Comparison of ENCODE assay signal across 8 mouse cellular contexts in the genomic region with DNA sequence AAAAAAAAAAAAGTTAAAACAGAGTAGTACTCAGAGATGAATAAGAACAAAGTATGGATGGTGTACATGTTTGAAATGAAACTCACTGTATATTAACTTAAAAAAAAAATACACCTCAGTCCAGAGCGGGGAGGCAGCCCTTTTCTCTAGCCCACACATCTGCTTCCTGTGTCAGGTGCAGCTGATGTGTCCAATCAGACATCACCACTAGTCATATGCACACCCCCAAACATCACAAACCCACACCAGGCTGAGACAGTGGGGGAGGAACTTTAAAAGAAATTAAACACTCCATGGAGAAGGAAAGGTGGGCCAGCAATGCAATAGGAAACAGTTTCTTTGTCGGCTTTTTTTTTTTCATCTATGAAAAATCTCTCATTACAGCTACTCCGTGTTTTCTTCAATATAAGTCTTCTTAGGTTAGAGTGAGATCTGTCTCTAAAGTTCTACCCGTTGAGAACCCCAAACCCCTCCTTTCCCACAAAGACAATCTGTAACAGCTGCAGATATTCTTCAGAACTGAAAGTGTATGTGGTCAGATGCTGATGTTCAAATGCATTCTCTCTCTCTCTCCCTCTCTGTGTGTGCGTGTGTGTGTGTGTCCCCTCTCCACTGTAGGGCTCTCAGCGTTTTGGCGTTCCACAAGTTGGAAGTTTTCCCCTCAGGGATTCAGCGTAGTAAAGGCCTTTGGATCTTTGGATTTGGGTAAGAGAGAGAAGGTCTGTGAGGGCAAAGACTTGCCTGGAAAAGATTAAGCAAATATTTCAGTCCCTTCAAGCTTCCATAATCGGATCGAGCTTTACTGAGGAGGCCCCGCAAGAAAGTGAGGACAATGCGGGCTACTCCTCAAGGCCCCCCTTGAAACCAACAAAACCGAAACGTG. TPM values are rescaled to one million over a fixed set of nuclear protein-coding genes. Genes with fewer than 3 reads are reported as not detected.
DNase-seq lines count a peak whose midpoint lies in the region; ATAC-seq and TF ChIP-seq lines count a peak whose summit lies in the region.

No protein-coding gene starts in this region.

- peak overlapping the region; percentile 65 for H3K4me3 ChIP-seq in layer of hippocampus, adult 2 months
- H3K4me3 ChIP-seq in bone marrow, adult 2 months (replicated peaks; ENCODE audit: control insufficient read depth, low read depth, low read length) = peak overlapping the region; percentile 83
- H3K4me3 ChIP-seq in hindbrain, embryonic 14.5 days (replicated peaks; ENCODE audit: low read length) = peak overlapping the region; percentile 51
- H3K4me3 ChIP-seq in midbrain, embryonic 11.5 days (ENCODE audit: low read depth, low read length) = peak overlapping the region; percentile 60

- H3K9me3 ChIP-seq in hindbrain, embryonic 14.5 days (ENCODE audit: control insufficient read depth, low read length) = no peaks in the 10 kb centered on the region
- no peaks in the 10 kb centered on the region for H3K9me3 ChIP-seq in midbrain, embryonic 11.5 days (ENCODE audit: control insufficient read depth, low read length)

- 2% methylated on average over 14 of the region's 14 CpGs for WGBS in bone marrow, adult 2 months
- 21% methylated on average over 14 of the region's 14 CpGs for WGBS in hindbrain, embryonic 14.5 days
- 23% methylated on average over 14 of the region's 14 CpGs for WGBS in midbrain, embryonic 11.5 days

- H3K36me3 ChIP-seq in hindbrain, embryonic 14.5 days (replicated peaks; ENCODE audit: control insufficient read depth, insufficient read depth) = peaks cover 26% of the 10 kb centered on the region
- H3K36me3 ChIP-seq in midbrain, embryonic 11.5 days (ENCODE audit: control insufficient read depth, insufficient read depth, low read length) = no peaks in the 10 kb centered on the region; the same call in 1 of the 2 replicates

- DNase-seq in layer of hippocampus, adult 2 months (ENCODE audit: low spot score in 2 of 2) = no peak
- no peak for DNase-seq in layer of hippocampus, adult 11-12 months (ENCODE audit: low spot score)
- no peak for DNase-seq in hindbrain, embryonic 14.5 days (ENCODE audit: low spot score)
- peak; percentile 88 for DNase-seq in midbrain, embryonic 11.5 days (ENCODE audit: low spot score, missing footprints)
- DNase-seq in right cerebral cortex, adult 18-20 months = no peak
- DNase-seq in right cerebral cortex, postnatal 14 days = no peak
- DNase-seq in kidney, postnatal 36 days = no peak

- peak overlapping the region; percentile 61 for H3K9ac ChIP-seq in hindbrain, embryonic 14.5 days
- peak overlapping the region; percentile 60 for H3K9ac ChIP-seq in midbrain, embryonic 11.5 days (ENCODE audit: low read length)

- TF ChIP-seq CTCF in layer of hippocampus, adult 2 months (conservative IDR thresholded peaks at IDR 0.05) = no peak
- TF ChIP-seq CTCF in bone marrow, adult 2 months (IDR thresholded peaks at IDR 0.05; ENCODE audit: control insufficient read depth, insufficient read depth, low read length) = no peak

- no peak for TF ChIP-seq POLR2A in bone marrow, adult 2 months (IDR thresholded peaks at IDR 0.05; ENCODE audit: borderline replicate concordance, control insufficient read depth, low read depth, low read length)

- no peaks in the 10 kb centered on the region for H3K27me3 ChIP-seq in hindbrain, embryonic 14.5 days (ENCODE audit: control insufficient read depth, insufficient read depth, low read length)
- no peaks in the 10 kb centered on the region for H3K27me3 ChIP-seq in midbrain, embryonic 11.5 days (ENCODE audit: control insufficient read depth, insufficient read depth, low read length)

- peak overlapping the region; percentile 81 for H3K27ac ChIP-seq in layer of hippocampus, adult 2 months
- H3K27ac ChIP-seq in bone marrow, adult 2 months (ENCODE audit: control insufficient read depth, insufficient read depth, low read depth, low read length, poor library complexity) = no peak overlapping the region; the same call in 1 of the 2 replicates
- H3K27ac ChIP-seq in hindbrain, embryonic 14.5 days = no peak overlapping the region
- no peak overlapping the region for H3K27ac ChIP-seq in midbrain, embryonic 11.5 days (ENCODE audit: low read depth, low read length)

- ATAC-seq in hindbrain, embryonic 14.5 days (ENCODE audit: low FRiP score) = 0 out of 2 replicates have a peak, but pooled peaks have one; percentile 46
- ATAC-seq in midbrain, embryonic 11.5 days (ENCODE audit: low FRiP score) = no peak

- H3K4me2 ChIP-seq in hindbrain, embryonic 14.5 days (replicated peaks) = peak overlapping the region; percentile 68
- peak overlapping the region; percentile 56 for H3K4me2 ChIP-seq in midbrain, embryonic 11.5 days

- peaks cover 1% of the 10 kb centered on the region; the same call in 1 of the 2 replicates for H3K4me1 ChIP-seq in bone marrow, adult 2 months (ENCODE audit: control insufficient read depth, insufficient read depth, low read length)
- H3K4me1 ChIP-seq in hindbrain, embryonic 14.5 days (replicated peaks; ENCODE audit: control insufficient read depth, insufficient read depth, low read length) = peaks cover 8% of the 10 kb centered on the region; the same call in 1 of the 2 replicates
- peaks cover 2% of the 10 kb centered on the region; the same call in 1 of the 2 replicates for H3K4me1 ChIP-seq in midbrain, embryonic 11.5 days (ENCODE audit: control insufficient read depth, insufficient read depth, low read length)

RNA-seq across cellular contexts. Expression of a gene that starts 0.7 kb away (rescaled TPM):
- total RNA-seq in layer of hippocampus, adult 2 months (2021) = 10 to 100 TPM; 95.4 to 96.9 TPM
- 24.4 and 28.0 TPM in 2 replicates for polyA plus RNA-seq in bone marrow, adult 2 months (2011; ENCODE audit: insufficient read depth, insufficient read length, low replicate concordance, missing spikeins)
- 32.2 and 33.1 TPM in 2 replicates for polyA plus RNA-seq in hindbrain, embryonic 14.5 days (2014; fragmentation: Nextera tagmentation; extraction: Ambion mirVana)
- 27.5 and 28.3 TPM in 2 replicates for polyA plus RNA-seq in midbrain, embryonic 11.5 days (2014; fragmentation: Nextera tagmentation; extraction: Ambion mirVana)

RNA-seq across cellular contexts. Expression of a gene that starts 49.1 kb away (rescaled TPM):
- total RNA-seq in layer of hippocampus, adult 2 months (2021) = 10 to 100 TPM; 11.0 to 11.5 TPM
- polyA plus RNA-seq in bone marrow, adult 2 months (2011; ENCODE audit: insufficient read depth, insufficient read length, low replicate concordance, missing spikeins) = 189 and 212 TPM in 2 replicates
- polyA plus RNA-seq in hindbrain, embryonic 14.5 days (2014; fragmentation: Nextera tagmentation; extraction: Ambion mirVana) = 47.5 and 63.4 TPM in 2 replicates
- polyA plus RNA-seq in midbrain, embryonic 11.5 days (2014; fragmentation: Nextera tagmentation; extraction: Ambion mirVana) = 67.4 and 71.3 TPM in 2 replicates
